Mouse (Mus musculus) urinary bladder, postnatal 25 days (tissue): ENCODE results near the gene Pip4k2b.
A peak's percentile ranks its signal among the peaks of the same experiment; 100 is the strongest.
"Not testable (repeated sequence)": the region's sequence is repeated elsewhere in the genome, so short reads cannot be mapped to it uniquely, and the experiment has no call there.

Experiments
- DNase-seq: peaks from one replicate; pipeline ENCODE4 v3.0.0; 2022; ENCODE audit warnings: low spot score

Pip4k2b gene

GRCm38 (mm10) chr11:97714784-97715760 is 29.4 kb downstream of the Pip4k2b start:
- DNase-seq: no peak

GRCm38 (mm10) chr11:97714356-97714755 is 30.1 kb downstream of the Pip4k2b start:
- DNase-seq: no peak

GRCm38 (mm10) chr11:97713896-97714295 is 30.6 kb downstream of the Pip4k2b start:
- no peak for DNase-seq

- no peak for DNase-seq
These were observed 32.2 kb downstream of the Pip4k2b start for GRCm38 (mm10) chr11:97712286-97712685.

- DNase-seq: no peak
These were observed 33.2 kb downstream of the Pip4k2b start for GRCm38 (mm10) chr11:97711200-97711900.

- not testable (repeated sequence) for DNase-seq
These were observed 34.4 kb downstream of the Pip4k2b start for GRCm38 (mm10) chr11:97710067-97710466.

GRCm38 (mm10) chr11:97703039-97703826 is 41.3 kb downstream of the Pip4k2b start, which contains the start of gene Psmb3:
TSS of gene Psmb3 (plus strand) at chr11:97703399.
- DNase-seq: peak; percentile 96

GRCm38 (mm10) chr11:97702393-97702745 is 42.1 kb downstream of the Pip4k2b start:
- DNase-seq: peak; percentile 94

- no peak for DNase-seq
These were observed 42.7 kb downstream of the Pip4k2b start for GRCm38 (mm10) chr11:97701581-97702392.

- DNase-seq: no peak
These were observed 43.5 kb downstream of the Pip4k2b start for GRCm38 (mm10) chr11:97700746-97701580.

- DNase-seq: peak; percentile 81
These were observed 44.3 kb downstream of the Pip4k2b start, which contains the start of gene Pcgf2 for GRCm38 (mm10) chr11:97700003-97700745. TSS of gene Pcgf2 (minus strand) at chr11:97700497.

GRCm38 (mm10) chr11:97699626-97700002 is 44.9 kb downstream of the Pip4k2b start:
- peak; percentile 79 for DNase-seq

GRCm38 (mm10) chr11:97698741-97699611 is 45.5 kb downstream of the Pip4k2b start:
- DNase-seq: peak; percentile 75

GRCm38 (mm10) chr11:97697891-97698529 is 46.5 kb downstream of the Pip4k2b start:
- no peak for DNase-seq

GRCm38 (mm10) chr11:97697199-97697890 is 47.2 kb downstream of the Pip4k2b start:
- no peak for DNase-seq

- DNase-seq: no peak
These were observed 47.8 kb downstream of the Pip4k2b start for GRCm38 (mm10) chr11:97696669-97697068.

GRCm38 (mm10) chr11:97695712-97696401 is 48.6 kb downstream of the Pip4k2b start:
- no peak for DNase-seq
